Mouse (Mus musculus): ENCODE measurements around the gene Asb4. TPM values are rescaled to one million over a fixed set of nuclear protein-coding genes. Genes with fewer than 3 reads are reported as not detected.

Asb4 gene
- polyA plus RNA-seq, 1 experiment from 2014 or later = 15.8 TPM

- Histone ChIP-seq H3K4me3 (peak overlapping the region; percentile 4; the same call in 1 of the 2 replicates), H3K9ac (0 out of 2 replicates have a peak overlapping the region, but pooled peaks have one; percentile 17), H3K4me1 (replicated peaks) (peaks cover 47% of the 10 kb centered on the region), H3K9me3 (no peaks in the 10 kb centered on the region), H3K4me2 (peak overlapping the region; percentile 50), H3K36me3 (no peaks in the 10 kb centered on the region), H3K27ac (replicated peaks) (peak overlapping the region; percentile 60), H3K27me3 (no peaks in the 10 kb centered on the region)
- ATAC-seq (ENCODE audit: low FRiP score, low read depth) = peak; percentile 39; the same call in 1 of the 2 replicates
- 12% methylated on average over 22 of the region's 22 CpGs for WGBS
Observed at GRCm38 (mm10) chr6:5379781-5380623, 3.2 kb upstream of the Asb4 start.

GRCm38 (mm10) chr6:5380624-5381252 lies 2.4 kb upstream of the Asb4 start:
- H3K9ac ChIP-seq = no peak overlapping the region

GRCm38 (mm10) chr6:5381918-5382582 lies 1.1 kb upstream of the Asb4 start:
- Histone ChIP-seq H3K36me3 (no peaks in the 10 kb centered on the region), H3K9me3 (no peaks in the 10 kb centered on the region), H3K9ac (no peak overlapping the region), H3K27ac (replicated peaks) (no peak overlapping the region), H3K4me3 (no peak overlapping the region), H3K4me2 (peak overlapping the region; percentile 55), H3K27me3 (no peaks in the 10 kb centered on the region), H3K4me1 (replicated peaks) (peaks cover 47% of the 10 kb centered on the region)
- ATAC-seq (ENCODE audit: low FRiP score, low read depth) = no peak
- 38% methylated on average over 13 of the region's 13 CpGs for WGBS

More at GRCm38 (mm10) chr6:5380624-5381252, 2.4 kb upstream of the Asb4 start:
- peak overlapping the region; percentile 50 for H3K4me2 ChIP-seq
- H3K36me3 ChIP-seq = no peaks in the 10 kb centered on the region
- 0 out of 2 replicates have a peak, but pooled peaks have one; percentile 35 for ATAC-seq (ENCODE audit: low FRiP score, low read depth)
- no peaks in the 10 kb centered on the region for H3K9me3 ChIP-seq
- peak overlapping the region; percentile 60 for H3K27ac ChIP-seq (replicated peaks)
- H3K4me1 ChIP-seq (replicated peaks) = peaks cover 47% of the 10 kb centered on the region
- WGBS = 8% methylated on average over 9 of the region's 9 CpGs
- H3K4me3 ChIP-seq = no peak overlapping the region
- no peaks in the 10 kb centered on the region for H3K27me3 ChIP-seq

GRCm38 (mm10) chr6:5382583-5383215 lies 487 bp upstream of the Asb4 start:
- H3K27me3 ChIP-seq = no peaks in the 10 kb centered on the region
- H3K4me2 ChIP-seq = peak overlapping the region; percentile 55
- peak overlapping the region; percentile 33 for H3K4me3 ChIP-seq
- peak overlapping the region; percentile 71 for H3K27ac ChIP-seq (replicated peaks)
- no peaks in the 10 kb centered on the region for H3K9me3 ChIP-seq
- peak; percentile 74 for ATAC-seq (ENCODE audit: low FRiP score, low read depth)
- WGBS = under 1% methylated on average over 16 of the region's 16 CpGs
- H3K9ac ChIP-seq = peak overlapping the region; percentile 36
- no peaks in the 10 kb centered on the region for H3K36me3 ChIP-seq
- peaks cover 47% of the 10 kb centered on the region for H3K4me1 ChIP-seq (replicated peaks)

- WGBS = 0% methylated on average over 11 of the region's 11 CpGs
- Histone ChIP-seq H3K9ac (peak overlapping the region; percentile 25), H3K36me3 (no peaks in the 10 kb centered on the region), H3K27ac (replicated peaks) (peak overlapping the region; percentile 71; the same call in 1 of the 2 replicates), H3K9me3 (no peaks in the 10 kb centered on the region), H3K4me3 (peak overlapping the region; percentile 33), H3K4me1 (replicated peaks) (peaks cover 46% of the 10 kb centered on the region), H3K4me2 (peak overlapping the region; percentile 55), H3K27me3 (no peaks in the 10 kb centered on the region)
- ATAC-seq (ENCODE audit: low FRiP score, low read depth) = no peak
Observed at GRCm38 (mm10) chr6:5384178-5384490, 948 bp downstream of the Asb4 start.

- H3K4me1 ChIP-seq (replicated peaks) = peaks cover 38% of the 10 kb centered on the region
- H3K27ac ChIP-seq (replicated peaks) = no peak overlapping the region
- no peak overlapping the region for H3K4me3 ChIP-seq
- 37% methylated on average over 7 of the region's 7 CpGs for WGBS
- no peak overlapping the region for H3K4me2 ChIP-seq
- H3K27me3 ChIP-seq = no peaks in the 10 kb centered on the region
- H3K9ac ChIP-seq = no peak overlapping the region
- no peaks in the 10 kb centered on the region for H3K36me3 ChIP-seq
- no peak for ATAC-seq (ENCODE audit: low FRiP score, low read depth)
- H3K9me3 ChIP-seq = no peaks in the 10 kb centered on the region
Observed at GRCm38 (mm10) chr6:5385161-5385640, 2.0 kb downstream of the Asb4 start.

- Histone ChIP-seq H3K4me3 (no peak overlapping the region), H3K4me2 (no peak overlapping the region), H3K9ac (no peak overlapping the region), H3K4me1 (replicated peaks) (peaks cover 31% of the 10 kb centered on the region), H3K9me3 (no peaks in the 10 kb centered on the region), H3K27ac (replicated peaks) (no peak overlapping the region), H3K36me3 (no peaks in the 10 kb centered on the region), H3K27me3 (no peaks in the 10 kb centered on the region)
- WGBS = 94% methylated on average over 4 of the region's 4 CpGs
- no peak for ATAC-seq (ENCODE audit: low FRiP score, low read depth)
Observed at GRCm38 (mm10) chr6:5386486-5386885, 3.3 kb downstream of the Asb4 start.

GRCm38 (mm10) chr6:5387396-5387795 lies 4.2 kb downstream of the Asb4 start:
- Histone ChIP-seq H3K4me3 (no peak overlapping the region), H3K4me2 (no peak overlapping the region), H3K4me1 (replicated peaks) (peaks cover 23% of the 10 kb centered on the region), H3K9ac (no peak overlapping the region), H3K36me3 (no peaks in the 10 kb centered on the region), H3K27me3 (0 out of 2 replicates have a peak, but pooled peaks cover 4% of the 10 kb centered on the region), H3K9me3 (no peaks in the 10 kb centered on the region), H3K27ac (replicated peaks) (no peak overlapping the region)
- ATAC-seq (ENCODE audit: low FRiP score, low read depth) = no peak
- 26% methylated on average over 2 of the region's 2 CpGs for WGBS

GRCm38 (mm10) chr6:5390298-5390697 lies 7.1 kb downstream of the Asb4 start:
- Histone ChIP-seq H3K36me3 (no peaks in the 10 kb centered on the region), H3K4me3 (peak overlapping the region; percentile 20), H3K9ac (no peak overlapping the region), H3K4me2 (peak overlapping the region; percentile 46), H3K27me3 (0 out of 2 replicates have a peak, but pooled peaks cover 4% of the 10 kb centered on the region), H3K27ac (replicated peaks) (no peak overlapping the region), H3K9me3 (no peaks in the 10 kb centered on the region), H3K4me1 (replicated peaks) (peaks cover 6% of the 10 kb centered on the region; the same call in 1 of the 2 replicates)
- WGBS = 16% methylated on average over 11 of the region's 11 CpGs
- ATAC-seq (ENCODE audit: low FRiP score, low read depth) = no peak

- peak overlapping the region; percentile 11; the same call in 1 of the 2 replicates for H3K4me3 ChIP-seq
- WGBS = 14% methylated on average over 10 of the region's 10 CpGs
- no peak overlapping the region for H3K27ac ChIP-seq (replicated peaks)
- no peak for ATAC-seq (ENCODE audit: low FRiP score, low read depth)
- peak overlapping the region; percentile 46 for H3K4me2 ChIP-seq
- H3K4me1 ChIP-seq (replicated peaks) = peaks cover 6% of the 10 kb centered on the region; the same call in 1 of the 2 replicates
- no peaks in the 10 kb centered on the region for H3K9me3 ChIP-seq
- no peaks in the 10 kb centered on the region for H3K36me3 ChIP-seq
- no peak overlapping the region for H3K9ac ChIP-seq
- 0 out of 2 replicates have a peak, but pooled peaks cover 4% of the 10 kb centered on the region for H3K27me3 ChIP-seq
Observed at GRCm38 (mm10) chr6:5390952-5391351, 7.8 kb downstream of the Asb4 start.

GRCm38 (mm10) chr6:5394971-5395370 lies 11.8 kb downstream of the Asb4 start:
- Histone ChIP-seq H3K4me1 (replicated peaks) (peaks cover 6% of the 10 kb centered on the region; the same call in 1 of the 2 replicates), H3K9ac (no peak overlapping the region), H3K9me3 (no peaks in the 10 kb centered on the region), H3K36me3 (no peaks in the 10 kb centered on the region), H3K4me2 (no peak overlapping the region), H3K27me3 (0 out of 2 replicates have a peak, but pooled peaks cover 4% of the 10 kb centered on the region), H3K4me3 (no peak overlapping the region), H3K27ac (replicated peaks) (no peak overlapping the region)
- WGBS = 28% methylated on average over 4 of the region's 4 CpGs
- no peak for ATAC-seq (ENCODE audit: low FRiP score, low read depth)

All from hindbrain, embryonic 15.5 days (tissue).